Mouse (Mus musculus) frontal cortex, adult (tissue): Measurements from ENCODE around the gene Gdnf.

ENCODE experiments used
- ATAC-seq: cut with Nextera tagmentation; 2 replicates; pipeline ENCODE4 v1.9.2; 2017; ENCODE audit warnings: mild to moderate bottlenecking, moderate library complexity, mixed read lengths; ENCODE audit not compliant: low TSS enrichment

The Gdnf gene

GRCm38 (mm10) chr15:7858841-7859240 lies 48.2 kb downstream of the Gdnf start:
- ATAC-seq = no peak

GRCm38 (mm10) chr15:7862890-7863289 lies 52.2 kb downstream of the Gdnf start:
- no peak for ATAC-seq

- ATAC-seq = peak; percentile 83
Measured at GRCm38 (mm10) chr15:7863328-7863727, 52.7 kb downstream of the Gdnf start.

- ATAC-seq = no peak
Measured at GRCm38 (mm10) chr15:7865305-7865704, 54.7 kb downstream of the Gdnf start.

- ATAC-seq = no peak
Measured at GRCm38 (mm10) chr15:7872473-7872872, 61.8 kb downstream of the Gdnf start.

GRCm38 (mm10) chr15:7875879-7876278 lies 65.2 kb downstream of the Gdnf start:
- ATAC-seq = peak; percentile 64

- ATAC-seq = no peak
Measured at GRCm38 (mm10) chr15:7877560-7878467, 67.2 kb downstream of the Gdnf start.

GRCm38 (mm10) chr15:7878861-7879260 lies 68.2 kb downstream of the Gdnf start:
- ATAC-seq = no peak

- ATAC-seq = no peak
Measured at GRCm38 (mm10) chr15:7879956-7880355, 69.3 kb downstream of the Gdnf start.

GRCm38 (mm10) chr15:7884181-7884580 lies 73.5 kb downstream of the Gdnf start:
- ATAC-seq = no peak

GRCm38 (mm10) chr15:7885106-7885505 lies 74.5 kb downstream of the Gdnf start:
- no peak for ATAC-seq

GRCm38 (mm10) chr15:7886591-7886990 lies 75.9 kb downstream of the Gdnf start:
- no peak for ATAC-seq
